Mouse (Mus musculus) hindbrain, postnatal 0 days (tissue): ENCODE measurements at regions not wholly inside any gene's neighbourhood (a gene's known extent, or its start where the extent isn't known, plus 50 kb on each side); places are given as distances from the start of the nearest gene placed in this dataset.

Experiments
- ATAC-seq: fragments of 200-750 bp; cut with Nextera tagmentation; 2 replicates; pipeline ENCODE4 v1.8.0; 2017; ENCODE audit warnings: mild to moderate bottlenecking, moderate TSS enrichment, moderate library complexity
- DNase-seq: peaks from one replicate; pipeline ENCODE4 v3.0.0-alpha.2; 2015; ENCODE audit warnings: low spot score
- H3K27ac ChIP-seq: fragments of 300-500 bp; sonication (generic); 2 replicates; pipeline ENCODE4 v1.5.1; 2014; ENCODE audit warnings: mild to moderate bottlenecking
- H3K27me3 ChIP-seq: fragments of 300-500 bp; sonication (generic); 2 replicates; pipeline ENCODE4 v1.6.1; 2014; ENCODE audit warnings: low read length, mixed read lengths; ENCODE audit not compliant: insufficient read depth
- H3K36me3 ChIP-seq: fragments of 300-500 bp; sonication (generic); 2 replicates; pipeline ENCODE4 v1.6.1; 2014; ENCODE audit warnings: low read length, mixed read lengths; ENCODE audit not compliant: insufficient read depth
- H3K4me1 ChIP-seq: fragments of 300-500 bp; sonication (generic); 2 replicates; pipeline ENCODE4 v1.6.1; 2014; ENCODE audit warnings: antibody characterized with exemption, low read length, mixed read lengths; ENCODE audit not compliant: insufficient read depth
- H3K4me2 ChIP-seq: fragments of 300-500 bp; sonication (generic); 2 replicates; pipeline ENCODE4 v1.6.1; 2014; ENCODE audit warnings: low read depth, mild to moderate bottlenecking, low read length, moderate library complexity, mixed read lengths
- H3K4me3 ChIP-seq: fragments of 300-500 bp; sonication (generic); 2 replicates; pipeline ENCODE4 v1.5.1; 2014; ENCODE audit warnings: low read length
- H3K9ac ChIP-seq: fragments of 300-500 bp; sonication (generic); replicated peaks from 2 replicates; pipeline ENCODE4 v1.6.1; 2014; ENCODE audit warnings: mild to moderate bottlenecking, low read length, moderate library complexity, mixed read lengths
- H3K9me3 ChIP-seq: fragments of 300-500 bp; sonication (generic); 2 replicates; pipeline ENCODE4 v1.6.1; 2016; ENCODE audit warnings: low read length, mixed read lengths
- CTCF ChIP-seq: IDR thresholded peaks from 2 replicates; pipeline ENCODE4 v1.5.1; 2016; ENCODE audit warnings: antibody characterized with exemption, control low read depth, low read depth
- whole genome bisulfite sequencing: fragments of 180-500 bp; shearing (Covaris S2); extraction: QIAGEN DNeasy Blood & Tissue Kit; methylation state at CpG from one replicate; pipeline ENCODE4 v1.1.7; 2014; 5-methylcytosine and 5-hydroxymethylcytosine counted together
- microRNA-seq, 2 experiments: library from miRNA; unstranded; fragments of <30 nt; microRNA quantifications; one replicate each; pipeline ENCODE4; 2016

- Histone ChIP-seq H3K4me3 (no peak overlapping the region), H3K4me1 (no peaks in the 10 kb centered on the region), H3K36me3 (no peaks in the 10 kb centered on the region), H3K4me2 (no peak overlapping the region), H3K9ac (no peak overlapping the region), H3K9me3 (no peaks in the 10 kb centered on the region), H3K27me3 (no peaks in the 10 kb centered on the region), H3K27ac (no peak overlapping the region)
- TF ChIP-seq CTCF = no peak
- no peak for ATAC-seq
- WGBS = 79% methylated on average over 2 of the region's 2 CpGs
- no peak for DNase-seq
Observed at GRCm38 (mm10) chr10:24989965-24990653, 62.8 kb upstream of the Arg1 start.

DNA sequence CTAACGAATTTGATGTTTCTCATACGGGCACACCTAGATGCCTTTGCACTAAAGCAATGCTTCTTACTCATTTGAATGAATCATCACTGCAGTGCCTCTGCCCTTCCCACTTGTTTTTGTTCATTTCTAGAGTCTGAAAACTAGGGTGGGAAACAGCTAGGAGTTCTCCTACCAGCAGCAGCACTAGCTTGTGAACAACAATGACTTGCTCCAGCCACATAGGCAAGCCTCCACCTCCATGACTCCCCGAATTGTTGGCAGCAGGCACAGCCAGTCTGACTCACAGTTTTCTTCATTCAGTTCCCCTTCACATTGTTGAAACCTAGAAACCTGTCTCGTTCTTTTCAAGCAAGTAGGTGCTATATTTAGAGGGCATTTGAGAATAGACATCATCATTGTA is 57.5 kb upstream of the Arg1 start:
- ATAC-seq = no peak
- WGBS = 88% methylated on average over 4 of the region's 4 CpGs
- Histone ChIP-seq H3K36me3 (no peaks in the 10 kb centered on the region), H3K9ac (no peak overlapping the region), H3K4me3 (no peak overlapping the region), H3K9me3 (no peaks in the 10 kb centered on the region), H3K4me1 (no peaks in the 10 kb centered on the region), H3K27me3 (no peaks in the 10 kb centered on the region), H3K4me2 (no peak overlapping the region), H3K27ac (no peak overlapping the region)
- no peak for DNase-seq
- TF ChIP-seq CTCF = no peak

GRCm38 (mm10) chr10:24981763-24982162 is 54.5 kb upstream of the Arg1 start:
- WGBS = 71% methylated on average over 3 of the region's 3 CpGs
- no peak overlapping the region for H3K27ac ChIP-seq
- no peak for TF ChIP-seq CTCF
- ATAC-seq (no peak), DNase-seq (no peak)
- no peak overlapping the region for H3K9ac ChIP-seq
- H3K9me3 ChIP-seq = no peaks in the 10 kb centered on the region
- no peaks in the 10 kb centered on the region for H3K4me1 ChIP-seq
- H3K4me2 ChIP-seq = no peak overlapping the region
- no peak overlapping the region for H3K4me3 ChIP-seq
- H3K27me3 ChIP-seq = no peaks in the 10 kb centered on the region
- no peaks in the 10 kb centered on the region for H3K36me3 ChIP-seq

Small RNA genes lying in the stretch of these regions (microRNA-seq; reads per million reads assigned to microRNA genes)
- 0 reads per million in 2 experiments for gene Gm22566
